Mouse (Mus musculus): ENCODE measurements around the gene Asf1b.

The Asf1b gene

GRCm38 (mm10) chr8:83955106-83955957 lies at the start of gene Asf1b, which contains the start of gene Gm10644:
TSS of gene Asf1b (plus strand) at chr8:83955507.
TSS of gene Gm10644 (minus strand) at chr8:83955205.
- DNase-seq (ENCODE audit: low spot score): peak; percentile 99

DNA sequence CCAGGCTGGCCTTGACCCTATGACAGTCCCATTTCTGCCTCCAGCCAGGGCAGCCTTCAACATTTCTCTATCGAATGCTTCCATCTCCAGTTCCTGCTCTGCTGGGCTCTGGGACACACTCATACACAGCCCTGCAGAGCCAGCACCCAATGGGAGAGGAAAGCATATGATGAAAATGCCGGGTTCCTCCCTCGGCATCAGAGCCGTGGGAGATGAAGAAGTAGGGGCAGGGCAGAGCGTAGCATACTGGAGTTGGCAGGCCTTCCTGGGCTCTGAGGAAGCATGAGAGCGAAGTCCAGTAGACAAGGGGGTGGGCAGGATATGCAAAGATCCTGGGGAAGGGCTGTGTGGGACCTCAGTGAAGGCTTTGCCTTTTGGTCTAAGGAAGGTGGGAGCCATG lies 46.7 kb upstream of the Asf1b start:
- no peak for DNase-seq (ENCODE audit: low spot score)

DNA sequence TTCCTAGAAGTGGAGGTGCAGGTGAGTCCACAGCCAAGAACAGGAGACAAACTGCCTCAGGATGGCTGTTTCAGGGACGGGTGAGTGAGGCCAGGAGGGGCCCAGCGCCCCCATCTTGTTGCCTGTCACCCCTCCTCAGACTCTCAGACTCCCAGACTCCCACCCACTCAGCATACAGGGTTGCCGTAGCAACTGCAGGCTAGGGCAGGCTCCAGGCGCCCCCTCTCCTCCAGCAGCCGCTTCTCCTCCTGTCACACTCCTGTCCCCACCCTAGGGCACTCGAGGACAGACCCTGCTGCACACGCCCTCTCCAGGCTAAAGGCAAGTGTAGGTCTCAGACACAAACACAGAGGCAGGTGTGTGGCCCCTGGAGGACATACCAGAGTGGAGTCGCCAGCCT lies 46.0 kb upstream of the Asf1b start:
- DNase-seq (ENCODE audit: low spot score): no peak

GRCm38 (mm10) chr8:83911809-83912731 lies 43.2 kb upstream of the Asf1b start:
- DNase-seq (ENCODE audit: low spot score): no peak

- no peak for DNase-seq (ENCODE audit: low spot score)
Measured at GRCm38 (mm10) chr8:83914232-83914631, 41.1 kb upstream of the Asf1b start.

DNA sequence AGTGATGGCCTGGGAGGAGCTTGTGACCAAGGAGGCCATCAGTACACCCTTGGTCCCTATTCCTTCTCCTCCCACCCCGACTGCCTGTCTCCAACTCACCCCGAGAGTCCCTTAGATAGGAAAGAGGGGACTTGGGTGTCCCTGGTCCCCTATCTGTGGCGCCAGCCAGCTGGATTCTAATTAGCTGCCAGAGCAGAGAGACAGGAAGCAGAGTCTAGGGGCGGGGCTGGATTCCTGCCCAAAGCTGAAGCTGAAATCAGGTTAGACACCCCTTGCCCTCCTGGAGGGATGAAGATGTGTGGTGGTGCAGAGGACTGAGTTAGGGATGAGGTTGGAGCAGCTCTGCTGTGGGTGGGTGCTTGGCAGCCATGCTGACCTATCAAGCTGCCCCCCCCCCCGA lies 40.4 kb upstream of the Asf1b start:
- DNase-seq (ENCODE audit: low spot score): no peak

DNA sequence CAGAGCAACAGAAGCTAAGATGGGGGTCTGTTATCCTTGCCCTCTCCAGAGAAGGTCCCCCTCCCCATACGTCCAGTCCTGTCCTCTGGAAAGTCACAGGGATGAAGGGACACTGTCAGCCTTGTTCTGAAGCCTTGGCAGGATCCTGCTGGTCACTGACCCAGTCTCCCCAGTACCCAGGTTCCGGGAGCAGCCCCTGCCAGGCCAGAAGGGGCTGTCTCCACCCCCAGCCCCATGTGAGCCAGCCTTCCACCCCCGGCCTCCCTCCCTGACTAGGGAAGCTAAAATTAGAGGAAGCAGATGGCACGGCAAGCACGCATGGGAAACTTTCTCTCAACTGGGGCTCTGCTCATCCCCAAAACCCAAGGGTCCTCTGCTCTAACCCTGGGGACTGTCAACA lies 39.3 kb upstream of the Asf1b start:
- no peak for DNase-seq (ENCODE audit: low spot score)

GRCm38 (mm10) chr8:83917566-83917965 lies 37.7 kb upstream of the Asf1b start:
- peak; percentile 80 for DNase-seq (ENCODE audit: low spot score)

- DNase-seq (ENCODE audit: low spot score): peak; percentile 94
Measured at GRCm38 (mm10) chr8:83921558-83921957, 33.7 kb upstream of the Asf1b start.

DNA sequence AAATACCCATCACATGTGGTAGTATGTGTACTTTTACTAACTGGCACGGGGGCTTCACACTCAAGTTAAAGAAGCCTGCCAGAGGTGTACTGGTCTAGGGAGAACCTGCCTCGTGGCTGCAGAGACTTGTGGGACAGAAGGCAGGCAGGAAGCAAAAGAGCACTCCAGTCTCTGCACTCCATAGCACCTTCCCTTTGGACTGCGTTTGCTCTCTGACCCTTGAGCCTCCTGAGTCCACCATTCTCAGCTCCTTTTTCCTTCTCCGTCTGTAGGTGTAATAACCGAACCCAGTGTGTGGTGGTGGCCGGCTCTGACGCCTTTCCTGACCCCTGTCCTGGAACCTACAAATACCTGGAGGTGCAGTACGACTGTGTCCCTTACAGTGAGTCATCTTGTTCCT lies 32.6 kb upstream of the Asf1b start:
- no peak for DNase-seq (ENCODE audit: low spot score)

DNA sequence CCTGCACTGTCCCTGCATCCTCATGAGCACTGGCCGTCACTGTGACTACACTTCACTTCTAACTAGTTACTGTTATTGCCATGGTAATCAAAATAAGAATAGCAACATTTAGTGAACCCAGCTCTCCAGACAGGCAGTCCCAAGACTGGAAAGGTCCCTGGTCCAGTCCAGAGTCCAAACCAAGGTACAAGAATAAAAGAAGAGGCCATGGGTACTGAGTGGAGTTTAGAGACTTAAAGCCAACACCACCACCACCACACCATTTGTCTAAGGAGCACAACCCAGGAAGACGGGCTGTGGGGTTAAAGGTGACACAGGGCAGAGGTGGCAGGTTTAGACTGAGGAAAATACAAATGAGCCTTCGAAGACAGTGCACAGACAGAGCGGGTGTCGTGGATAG lies 30.7 kb upstream of the Asf1b start:
- no peak for DNase-seq (ENCODE audit: low spot score)

- DNase-seq (ENCODE audit: low spot score): peak; percentile 77
Measured at GRCm38 (mm10) chr8:83926266-83926665, 29.0 kb upstream of the Asf1b start.

- DNase-seq (ENCODE audit: low spot score): no peak
Measured at GRCm38 (mm10) chr8:83934222-83934621, 21.1 kb upstream of the Asf1b start.

DNA sequence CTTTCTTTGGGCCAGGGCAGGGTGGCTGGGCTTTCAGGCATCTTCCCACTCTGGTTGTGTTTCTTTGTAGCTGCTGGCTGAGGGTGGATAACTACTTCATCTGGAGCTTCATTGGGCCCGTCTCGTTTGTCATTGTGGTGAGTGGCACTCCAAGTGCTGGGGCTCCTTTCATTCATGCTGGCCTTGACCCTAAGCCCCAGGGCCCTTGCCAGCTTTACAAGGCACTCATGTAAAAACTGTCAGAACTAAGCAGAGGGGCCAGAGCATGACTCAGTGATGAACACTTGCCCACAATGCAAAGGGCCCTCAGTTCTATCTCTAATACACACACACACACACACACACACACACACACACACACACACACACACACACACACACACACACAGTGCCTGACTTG lies 20.3 kb upstream of the Asf1b start:
- no peak for DNase-seq (ENCODE audit: low spot score)

- DNase-seq (ENCODE audit: low spot score): no peak
Measured at GRCm38 (mm10) chr8:83935435-83935834, 19.9 kb upstream of the Asf1b start.

DNA sequence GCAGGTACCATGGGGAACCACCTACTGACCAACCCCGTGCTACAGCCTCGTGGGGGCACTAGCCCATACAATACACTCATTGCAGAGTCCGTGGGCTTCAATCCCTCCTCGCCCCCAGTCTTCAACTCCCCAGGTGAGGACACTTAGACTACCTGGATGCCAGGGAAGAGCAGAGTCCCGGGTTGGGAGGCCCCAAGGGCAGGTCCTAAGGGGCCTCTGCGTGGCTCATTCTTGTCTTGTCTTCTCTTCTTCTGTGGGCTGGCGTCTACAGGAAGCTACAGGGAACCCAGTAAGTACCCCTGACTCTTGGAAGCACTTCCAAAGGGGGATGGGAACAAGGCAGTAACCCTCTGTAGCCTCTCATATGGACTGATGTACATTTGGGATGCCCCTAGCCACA lies 17.7 kb upstream of the Asf1b start:
- no peak for DNase-seq (ENCODE audit: low spot score)

DNA sequence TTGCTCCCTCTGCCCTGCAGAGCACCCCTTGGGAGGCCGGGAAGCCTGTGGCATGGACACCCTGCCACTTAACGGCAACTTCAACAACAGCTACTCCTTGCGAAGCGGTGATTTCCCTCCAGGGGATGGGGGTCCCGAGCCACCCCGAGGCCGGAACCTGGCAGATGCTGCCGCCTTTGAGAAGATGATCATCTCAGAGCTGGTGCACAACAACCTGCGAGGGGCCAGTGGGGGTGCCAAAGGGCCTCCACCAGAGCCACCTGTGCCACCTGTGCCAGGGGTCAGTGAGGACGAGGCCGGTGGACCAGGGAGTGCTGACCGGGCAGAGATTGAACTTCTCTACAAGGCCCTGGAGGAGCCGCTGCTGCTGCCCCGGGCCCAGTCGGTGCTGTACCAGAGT lies 17.0 kb upstream of the Asf1b start:
- peak; percentile 48 for DNase-seq (ENCODE audit: low spot score)

DNA sequence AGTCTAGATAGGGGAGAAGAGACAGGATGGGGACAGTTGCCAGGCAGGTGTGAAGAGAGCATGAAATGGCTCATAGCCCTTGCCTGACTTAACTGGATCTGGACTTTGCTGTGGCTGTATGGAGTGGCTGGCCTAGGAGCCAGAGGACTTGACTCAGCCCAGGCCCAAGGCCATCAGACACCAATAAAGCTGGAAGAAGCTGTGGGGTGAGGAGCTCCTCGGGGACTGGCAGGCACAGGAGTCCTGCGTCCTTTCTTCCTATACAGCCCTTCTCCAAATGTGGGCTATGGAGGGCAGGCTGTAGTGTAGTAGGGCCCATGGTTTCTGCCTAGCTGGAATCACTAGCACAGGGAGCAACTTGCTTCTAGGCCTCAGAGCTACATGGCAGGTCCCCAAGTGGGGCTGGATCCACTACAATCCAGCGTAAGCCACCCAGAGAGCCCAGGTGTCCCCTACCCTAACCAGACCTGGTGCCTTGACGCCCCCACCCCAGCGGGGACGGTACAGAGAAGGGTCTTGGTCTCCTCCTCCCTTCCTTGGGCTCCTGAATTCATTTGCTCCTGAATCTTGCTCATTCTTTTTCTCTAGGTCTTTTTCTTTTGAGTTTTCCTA lies 14.1 kb upstream of the Asf1b start:
- peak; percentile 49 for DNase-seq (ENCODE audit: low spot score)

- no peak for DNase-seq (ENCODE audit: low spot score)
Measured at GRCm38 (mm10) chr8:83942446-83942845, 12.9 kb upstream of the Asf1b start.

DNA sequence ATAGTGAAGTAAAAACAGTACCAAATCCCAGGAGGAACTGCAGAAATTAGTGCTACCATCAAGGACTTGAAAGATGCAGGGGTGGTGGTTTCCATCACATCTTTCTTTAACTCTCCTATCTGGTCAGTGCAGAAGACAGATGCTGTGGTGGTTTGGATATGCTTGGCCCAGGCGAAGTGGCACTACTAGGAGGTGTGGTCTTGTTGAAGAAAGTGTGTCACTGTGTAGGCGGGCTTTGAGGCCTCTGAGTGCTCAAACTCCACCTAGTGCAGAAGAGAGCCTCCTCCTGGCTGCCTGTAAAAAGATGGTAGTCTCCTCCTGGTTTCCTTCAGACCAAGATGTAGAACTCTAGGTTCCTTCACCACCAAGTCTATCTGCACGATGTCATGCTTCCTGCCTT lies 9.8 kb upstream of the Asf1b start:
- no peak for DNase-seq (ENCODE audit: low spot score)

- no peak for DNase-seq (ENCODE audit: low spot score)
Measured at GRCm38 (mm10) chr8:83954749-83955105, 580 bp upstream of the Asf1b start.

DNA sequence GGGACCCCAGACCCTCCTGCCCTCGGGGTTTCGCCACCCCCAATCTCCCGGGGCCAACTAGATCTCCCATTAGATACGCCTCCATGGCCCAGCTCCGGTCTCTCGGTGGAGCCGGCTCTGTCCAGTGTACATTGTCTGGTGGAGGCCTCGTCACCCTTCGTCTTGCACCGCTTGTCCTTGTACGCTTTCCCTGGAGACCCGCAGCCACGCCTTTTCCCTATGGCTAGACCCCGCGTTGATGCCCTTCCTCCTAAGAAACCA lies 581 bp downstream of the Asf1b start:
- DNase-seq (ENCODE audit: low spot score): no peak

- no peak for DNase-seq (ENCODE audit: low spot score)
Measured at GRCm38 (mm10) chr8:83956789-83957188, 1.5 kb downstream of the Asf1b start.
